Mouse (Mus musculus) ES-E14 (cell line): ENCODE data around the gene Cplx3. TPM values are rescaled to one million over a fixed set of nuclear protein-coding genes. Genes with fewer than 3 reads are reported as not detected.

Experiments
- DNase-seq: peaks from one replicate; pipeline ENCODE4 v3.0.0-alpha.2; 2013; ENCODE audit warnings: low read depth, low spot score
- H3K27ac ChIP-seq: 2 replicates; pipeline ENCODE4 v1.5.1; 2012; ENCODE audit warnings: low read depth, mild to moderate bottlenecking, low read length, moderate library complexity, mixed read lengths; ENCODE audit not compliant: poor library complexity, insufficient read depth, severe bottlenecking
- H3K36me3 ChIP-seq: 2 replicates; pipeline ENCODE4 v1.6.1; 2012; ENCODE audit warnings: mild to moderate bottlenecking, low read length, moderate library complexity, mixed read lengths; ENCODE audit not compliant: control insufficient read depth, poor library complexity, insufficient read depth, severe bottlenecking
- H3K4me1 ChIP-seq, 2 experiments: fragments of 150-350 bp in 1 of 2; sonication (generic) in 1 of 2; 2 replicates each; pipeline ENCODE4 v1.6.1; 2012; ENCODE audit warnings: low read length in 2 of 2, mild to moderate bottlenecking in 1 of 2, mixed read lengths in 1 of 2; ENCODE audit not compliant: control insufficient read depth in 2 of 2, insufficient read depth in 2 of 2, poor library complexity in 1 of 2
- H3K4me3 ChIP-seq, 2 experiments: fragments of 150-350 bp in 1 of 2; sonication (generic) in 1 of 2; 2 replicates each; pipeline ENCODE4 v1.5.1; 2012; ENCODE audit warnings: low read length in 2 of 2, low read depth in 1 of 2, mild to moderate bottlenecking in 1 of 2, mixed read lengths in 1 of 2; ENCODE audit not compliant: insufficient read depth in 1 of 2, poor library complexity in 1 of 2, severe bottlenecking in 1 of 2
- H3K9ac ChIP-seq: 2 replicates; pipeline ENCODE4 v1.6.1; 2012; ENCODE audit warnings: low read depth, mild to moderate bottlenecking, low read length, mixed read lengths; ENCODE audit not compliant: poor library complexity, insufficient read depth, severe bottlenecking
- H3K9me3 ChIP-seq: fragments of 150-350 bp; sonication (generic); 2 replicates; pipeline ENCODE4 v1.6.1; 2012; ENCODE audit warnings: low read depth, mild to moderate bottlenecking, low read length; ENCODE audit not compliant: control insufficient read depth, insufficient read depth
- CHD2 ChIP-seq: IDR thresholded peaks from 2 replicates; pipeline ENCODE4 v1.6.1; 2014; ENCODE audit warnings: mild to moderate bottlenecking, low read depth, low read length, inconsistent platforms
- HCFC1 ChIP-seq: IDR thresholded peaks from 2 replicates; pipeline ENCODE4 v1.6.1; 2012; ENCODE audit warnings: low read length, inconsistent platforms, borderline replicate concordance; ENCODE audit not compliant: insufficient read depth
- MAFK ChIP-seq: IDR thresholded peaks from 2 replicates; pipeline ENCODE4 v1.6.1; 2014; ENCODE audit warnings: mild to moderate bottlenecking, low read depth, low read length, inconsistent platforms; ENCODE audit not compliant: insufficient read depth
- ZC3H11A ChIP-seq: IDR thresholded peaks from 2 replicates; pipeline ENCODE4 v1.6.1; 2012; ENCODE audit warnings: low read depth, mild to moderate bottlenecking, inconsistent platforms, low read length, borderline replicate concordance
- ZNF384 ChIP-seq: IDR thresholded peaks from 2 replicates; pipeline ENCODE4 v1.6.1; 2012; ENCODE audit warnings: low read depth, low read length, inconsistent platforms
- in situ Hi-C, 2 experiments: fragments of 600-800 bp; cut with MboI; formaldehyde crosslinking; loops; one replicate each; pipeline ENCODE4 v1.15.1; 2025; ENCODE audit warnings: low sequenced_read_pairs in 2 of 2, inconsistent platforms in 1 of 2; ENCODE audit not compliant: unreplicated experiment in 2 of 2
- total RNA-seq: library from RNA; depleted of rRNA; stranded (reverse); fragments of 300-350 nt; gene quantifications from 2 replicates; pipeline ENCODE4 v1.2.3, GENCODE M21; 2012

Gene Cplx3
- total RNA-seq, 1 experiment: not detected

DNA sequence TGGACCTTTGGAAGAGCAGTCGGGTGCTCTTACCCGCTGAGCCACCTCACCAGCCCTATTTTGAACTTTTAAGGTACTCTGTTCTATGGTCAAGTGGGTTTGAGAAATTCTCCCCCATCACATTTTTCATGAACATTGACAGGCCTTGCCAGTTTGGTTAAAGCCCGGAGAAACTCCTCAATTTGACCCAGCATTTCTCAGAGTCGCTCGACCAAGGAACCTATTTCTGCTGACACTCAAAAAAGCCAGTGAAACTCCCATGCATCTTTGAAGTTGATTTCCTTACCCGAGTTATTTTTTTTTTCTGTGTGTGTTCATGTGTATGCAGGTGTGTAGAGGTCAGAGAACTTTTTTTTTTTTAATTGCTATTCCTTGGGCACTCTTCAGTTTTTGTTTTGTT lies 41.5 kb downstream of the Cplx3 start:
- Histone ChIP-seq H3K36me3 (peaks cover 10% of the 10 kb centered on the region; the same call in 1 of the 2 replicates), H3K9me3 (no peaks in the 10 kb centered on the region), H3K4me1 (peaks cover 2 to 18% of the 10 kb centered on the region in 2 experiments; a peak in 1 of 4 replicates), H3K9ac (no peak overlapping the region), H3K27ac (no peak overlapping the region), H3K4me3 (no peak overlapping the region)
- in situ Hi-C loops: no loop called here
- TF ChIP-seq MAFK (no peak), CHD2 (no peak), HCFC1 (no peak), ZNF384 (no peak), ZC3H11A (no peak)
- DNase-seq: no peak

GRCm38 (mm10) chr9:57562896-57563372 lies 43.1 kb downstream of the Cplx3 start:
- Histone ChIP-seq H3K4me3 (no peak overlapping the region), H3K27ac (no peak overlapping the region), H3K9me3 (no peaks in the 10 kb centered on the region), H3K9ac (no peak overlapping the region), H3K4me1 (peaks cover 0 to 13% of the 10 kb centered on the region in 2 experiments; a peak in 1 of 4 replicates), H3K36me3 (peaks cover 1% of the 10 kb centered on the region; the same call in 1 of the 2 replicates)
- no peak for DNase-seq
- TF ChIP-seq MAFK (no peak), CHD2 (no peak), ZNF384 (no peak), ZC3H11A (no peak), HCFC1 (no peak)
- in situ Hi-C loops: no loop called here

DNA sequence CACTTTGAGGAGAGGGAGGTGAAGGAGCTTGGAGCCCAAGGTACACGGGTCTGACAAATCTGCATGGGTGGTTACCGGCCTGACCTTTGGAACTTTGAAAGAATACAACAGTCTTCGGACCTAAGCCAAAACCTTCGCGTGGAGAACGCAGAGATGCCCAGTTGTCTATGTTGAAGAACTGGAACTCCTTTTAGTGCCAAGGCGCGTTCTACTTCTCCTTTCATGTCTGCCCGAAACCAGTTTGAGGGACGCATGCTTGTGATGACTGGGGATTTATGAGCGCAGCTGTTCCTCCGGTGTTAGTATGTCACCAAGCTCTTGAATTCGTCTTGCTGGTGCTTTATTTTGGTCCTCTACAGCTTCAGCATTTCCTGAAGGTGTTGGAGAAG lies 44.4 kb downstream of the Cplx3 start:
- no peaks in the 10 kb centered on the region for H3K9me3 ChIP-seq
- in situ Hi-C loops: no loop called here
- H3K27ac ChIP-seq: no peak overlapping the region
- peaks cover 0 to 7% of the 10 kb centered on the region in 2 experiments; a peak in 1 of 4 replicates for H3K4me1 ChIP-seq
- no peak for TF ChIP-seq HCFC1
- no peak for TF ChIP-seq MAFK
- no peak for TF ChIP-seq CHD2
- no peak for TF ChIP-seq ZNF384
- TF ChIP-seq ZC3H11A: no peak
- H3K9ac ChIP-seq: peak overlapping the region; percentile 24; the same call in 1 of the 2 replicates
- H3K36me3 ChIP-seq: no peaks in the 10 kb centered on the region
- DNase-seq: no peak
- H3K4me3 ChIP-seq: peak overlapping the region; percentile 53 to 100; a peak in 3 of 4 replicates

DNA sequence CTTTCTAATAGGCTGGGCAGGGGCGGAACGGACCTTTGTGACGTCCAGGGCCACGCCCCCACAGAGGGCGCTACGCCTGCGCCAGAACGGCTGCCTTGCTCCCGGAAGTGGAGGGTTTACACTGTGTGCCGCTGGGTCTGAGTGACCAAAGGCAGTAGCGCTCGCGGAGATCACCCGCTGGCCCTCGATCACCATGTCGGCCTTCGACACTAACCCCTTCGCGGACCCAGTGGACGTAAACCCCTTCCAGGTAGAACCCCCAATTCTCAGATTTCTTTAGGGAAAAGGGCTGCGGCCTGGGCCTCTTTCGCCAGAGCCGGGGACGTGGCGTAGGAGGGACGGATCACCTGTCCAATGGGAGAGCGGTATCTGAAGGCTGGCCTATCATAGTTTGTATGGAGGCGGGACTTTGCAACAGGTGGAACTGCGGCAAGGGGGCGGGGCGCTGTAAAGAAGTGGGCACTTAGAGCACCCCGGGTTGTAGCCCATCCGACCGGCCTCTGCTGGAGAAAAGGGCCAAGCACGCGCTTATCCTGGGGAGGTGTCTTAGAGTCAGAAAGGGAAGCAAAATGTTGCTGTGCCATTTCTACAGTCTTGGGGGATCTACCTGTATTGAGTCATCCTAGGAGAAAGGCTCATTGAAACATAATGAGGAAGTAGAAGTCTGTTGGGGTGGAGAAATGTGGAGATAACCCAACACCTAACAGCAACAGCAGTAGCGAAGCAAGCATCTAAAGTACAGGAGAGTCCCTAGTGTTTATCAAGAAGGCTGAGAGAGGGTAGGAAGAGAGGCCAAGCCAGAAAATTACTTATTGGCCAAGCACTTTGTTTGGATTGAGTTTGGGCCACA lies 45.0 kb downstream of the Cplx3 start, which contains the start of gene Scamp2:
TSS of gene Scamp2 (plus strand) at position 83 of the 850 bp plus-strand sequence.
- Histone ChIP-seq H3K27ac (peak within 1 kb of the TSS; percentile 37; the same call in 1 of the 2 replicates), H3K9me3 (no peaks in the 10 kb centered on the region)
- in situ Hi-C loops: no loop called here

More for the DNA sequence above, 45.0 kb downstream of the Cplx3 start, which contains the start of gene Scamp2:
- Histone ChIP-seq H3K36me3 (no peaks in the 10 kb centered on the region), H3K4me3 (peak within 1 kb of the TSS; percentile 73 to 100), H3K4me1 (peaks cover 0 to 7% of the 10 kb centered on the region in 2 experiments; a peak in 1 of 4 replicates), H3K9ac (peak within 1 kb of the TSS; percentile 81)
- peak; percentile 88 for DNase-seq
- TF ChIP-seq ZNF384: no peak
- TF ChIP-seq HCFC1: peak; percentile 71
- peak; percentile 81 for TF ChIP-seq CHD2
